Mouse (Mus musculus): ENCODE data around the gene Olfr497.

Olfr497 gene

GRCm38 (mm10) chr7:108420121-108420520 is at the start of gene Olfr497:
TSS of gene Olfr497 (plus strand) at chr7:108420421.
- DNase-seq (ENCODE audit: low read depth in 1 of 2, low spot score in 2 of 2), result no peak

DNA sequence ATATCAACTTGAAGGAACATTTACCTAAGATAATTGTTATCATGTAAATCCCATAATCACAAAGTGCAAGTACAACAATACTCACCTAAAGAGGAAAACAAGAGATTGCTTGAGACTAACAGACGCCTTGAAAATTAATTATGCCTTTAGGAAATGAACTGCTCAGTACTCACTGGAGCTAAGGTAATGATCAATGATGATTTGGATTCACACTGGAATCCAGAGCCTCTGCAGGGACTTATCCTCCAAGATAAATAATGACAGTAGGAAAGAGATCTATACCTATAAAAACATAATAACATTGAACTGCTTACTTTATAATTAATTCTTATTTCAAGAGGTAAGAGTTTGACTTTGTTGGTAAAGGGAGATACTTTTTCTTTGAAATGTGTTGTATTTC is 27.4 kb upstream of the Olfr497 start, which contains the start of gene Olfr495:
Olfr495 (plus strand) TSS at position 301 of the 400 bp plus-strand sequence.
- no peak for DNase-seq (ENCODE audit: low read depth in 1 of 2, low spot score in 2 of 2)

DNA sequence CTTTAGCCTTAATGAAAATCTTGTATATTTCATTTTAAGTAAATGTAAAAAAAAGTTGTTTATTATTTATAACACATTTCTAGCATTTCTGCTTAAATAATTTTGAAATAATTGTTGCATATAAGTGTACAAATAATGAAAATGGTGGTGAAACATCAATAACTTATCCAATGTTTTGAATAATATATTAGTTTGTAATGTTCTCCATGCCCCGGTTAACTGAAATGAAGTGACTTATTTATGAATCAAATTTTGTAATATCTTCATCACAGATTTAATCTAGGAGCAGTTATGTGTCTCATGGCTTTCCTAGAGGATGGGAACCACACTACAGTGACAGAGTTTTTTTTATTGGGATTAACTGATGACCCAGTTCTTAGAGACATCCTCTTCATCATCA is 44.8 kb downstream of the Olfr497 start, which contains the start of gene Olfr498:
Olfr498 (plus strand) TSS at position 301 of the 400 bp plus-strand sequence.
- no peak for DNase-seq (ENCODE audit: low read depth in 1 of 2, low spot score in 2 of 2)

Measured in monocyte, adult 2 months (primary cell).